Mouse (Mus musculus): Measurements from ENCODE around the gene Tmem41b. TPM values are rescaled to one million over a fixed set of nuclear protein-coding genes. Genes with fewer than 3 reads are reported as not detected.
"Not testable (repeated sequence)": the region's sequence is repeated elsewhere in the genome, so short reads cannot be mapped to it uniquely, and the experiment has no call there.

The Tmem41b gene
- total and polyA plus RNA-seq, 2 experiments from 2014 or later, result 64.8 to 93.7 TPM

GRCm38 (mm10) chr7:109977131-109977530 lies 9.6 kb downstream of the Tmem41b start:
- not testable (repeated sequence) for H3K27me3 ChIP-seq (ENCODE audit: control insufficient read depth, insufficient read depth, low read length); DNase-seq (ENCODE audit: low spot score); H3K4me1 ChIP-seq (ENCODE audit: control insufficient read depth, insufficient read depth); H3K27ac ChIP-seq (ENCODE audit: low read depth); H3K4me3 ChIP-seq (ENCODE audit: low read depth, low read length); H3K4me2 ChIP-seq (ENCODE audit: low read depth, low read length); ATAC-seq (ENCODE audit: insufficient read depth, low read depth); H3K9ac ChIP-seq (replicated peaks; ENCODE audit: low read depth, low read length); H3K9me3 ChIP-seq (replicated peaks; ENCODE audit: control insufficient read depth, low read length)
- TF ChIP-seq CTCF (IDR thresholded peaks at IDR 0.05; ENCODE audit: low read depth), result peak; percentile 54
- WGBS, result 62% methylated on average over 5 of the region's 5 CpGs
- H3K36me3 ChIP-seq (replicated peaks; ENCODE audit: control insufficient read depth, insufficient read depth, low read length), result peaks cover 70% of the 10 kb centered on the region

- H3K4me1 ChIP-seq (ENCODE audit: control insufficient read depth, insufficient read depth), result no peaks in the 10 kb centered on the region
Observed at GRCm38 (mm10) chr7:109975966-109976715, 10.6 kb downstream of the Tmem41b start.

GRCm38 (mm10) chr7:109969542-109969941 lies 17.2 kb downstream of the Tmem41b start:
- H3K4me1 ChIP-seq (ENCODE audit: control insufficient read depth, insufficient read depth), result peaks cover 11% of the 10 kb centered on the region
- H3K27ac ChIP-seq (ENCODE audit: low read depth), result peak overlapping the region; percentile 2; the same call in 1 of the 2 replicates

More at GRCm38 (mm10) chr7:109975966-109976715, 10.6 kb downstream of the Tmem41b start:
- WGBS, result 88% methylated on average over 6 of the region's 6 CpGs
- ATAC-seq (ENCODE audit: insufficient read depth, low read depth) (no peak), DNase-seq (ENCODE audit: low spot score) (no peak)
- Histone ChIP-seq H3K36me3 (replicated peaks; ENCODE audit: control insufficient read depth, insufficient read depth, low read length) (peaks cover 69% of the 10 kb centered on the region), H3K27ac (ENCODE audit: low read depth) (no peak overlapping the region), H3K9ac (replicated peaks; ENCODE audit: low read depth, low read length) (no peak overlapping the region), H3K4me3 (ENCODE audit: low read depth, low read length) (no peak overlapping the region), H3K4me2 (ENCODE audit: low read depth, low read length) (no peak overlapping the region), H3K9me3 (replicated peaks; ENCODE audit: control insufficient read depth, low read length) (no peaks in the 10 kb centered on the region), H3K27me3 (ENCODE audit: control insufficient read depth, insufficient read depth, low read length) (no peaks in the 10 kb centered on the region)
- no peak for TF ChIP-seq EP300 (IDR thresholded peaks at IDR 0.05; ENCODE audit: low read depth)
- no peak for TF ChIP-seq CTCF (IDR thresholded peaks at IDR 0.05; ENCODE audit: low read depth)

GRCm38 (mm10) chr7:109968924-109969450 lies 17.7 kb downstream of the Tmem41b start:
- Histone ChIP-seq H3K9ac (replicated peaks; ENCODE audit: low read depth, low read length) (no peak overlapping the region), H3K27ac (ENCODE audit: low read depth) (peak overlapping the region; percentile 47), H3K4me3 (ENCODE audit: low read depth, low read length) (no peak overlapping the region), H3K36me3 (replicated peaks; ENCODE audit: control insufficient read depth, insufficient read depth, low read length) (peaks cover 18% of the 10 kb centered on the region), H3K4me2 (ENCODE audit: low read depth, low read length) (no peak overlapping the region), H3K9me3 (replicated peaks; ENCODE audit: control insufficient read depth, low read length) (no peaks in the 10 kb centered on the region), H3K4me1 (ENCODE audit: control insufficient read depth, insufficient read depth) (peaks cover 11% of the 10 kb centered on the region), H3K27me3 (ENCODE audit: control insufficient read depth, insufficient read depth, low read length) (no peaks in the 10 kb centered on the region)
- no peak for TF ChIP-seq EP300 (IDR thresholded peaks at IDR 0.05; ENCODE audit: low read depth)
- peak; percentile 21 for TF ChIP-seq CTCF (IDR thresholded peaks at IDR 0.05; ENCODE audit: low read depth)
- WGBS, result 11% methylated on average over 1 of the region's 2 CpGs
- no peak for DNase-seq (ENCODE audit: low spot score)
- ATAC-seq (ENCODE audit: insufficient read depth, low read depth), result peak; percentile 59; the same call in 1 of the 2 replicates

More at GRCm38 (mm10) chr7:109969542-109969941, 17.2 kb downstream of the Tmem41b start:
- no peak for ATAC-seq (ENCODE audit: insufficient read depth, low read depth)
- Histone ChIP-seq H3K27me3 (ENCODE audit: control insufficient read depth, insufficient read depth, low read length) (no peaks in the 10 kb centered on the region), H3K9ac (replicated peaks; ENCODE audit: low read depth, low read length) (no peak overlapping the region), H3K4me2 (ENCODE audit: low read depth, low read length) (no peak overlapping the region), H3K4me3 (ENCODE audit: low read depth, low read length) (no peak overlapping the region), H3K36me3 (replicated peaks; ENCODE audit: control insufficient read depth, insufficient read depth, low read length) (peaks cover 18% of the 10 kb centered on the region), H3K9me3 (replicated peaks; ENCODE audit: control insufficient read depth, low read length) (no peaks in the 10 kb centered on the region)
- no peak for DNase-seq (ENCODE audit: low spot score)
- no peak for TF ChIP-seq CTCF (IDR thresholded peaks at IDR 0.05; ENCODE audit: low read depth)

- ATAC-seq (ENCODE audit: insufficient read depth, low read depth) (peak; percentile 74), DNase-seq (ENCODE audit: low spot score) (peak; percentile 76)
- H3K27me3 ChIP-seq (ENCODE audit: control insufficient read depth, insufficient read depth, low read length), result no peaks in the 10 kb centered on the region
- peak overlapping the region; percentile 47 for H3K27ac ChIP-seq (ENCODE audit: low read depth)
- TF ChIP-seq EP300 (IDR thresholded peaks at IDR 0.05; ENCODE audit: low read depth) (no peak), CTCF (IDR thresholded peaks at IDR 0.05; ENCODE audit: low read depth) (no peak)
- peaks cover 17% of the 10 kb centered on the region for H3K36me3 ChIP-seq (replicated peaks; ENCODE audit: control insufficient read depth, insufficient read depth, low read length)
- H3K4me1 ChIP-seq (ENCODE audit: control insufficient read depth, insufficient read depth), result peaks cover 11% of the 10 kb centered on the region
- no peak overlapping the region for H3K4me3 ChIP-seq (ENCODE audit: low read depth, low read length)
- H3K9me3 ChIP-seq (replicated peaks; ENCODE audit: control insufficient read depth, low read length), result no peaks in the 10 kb centered on the region
- H3K9ac ChIP-seq (replicated peaks; ENCODE audit: low read depth, low read length), result no peak overlapping the region
- H3K4me2 ChIP-seq (ENCODE audit: low read depth, low read length), result no peak overlapping the region
- WGBS, result 43% methylated on average over 11 of the region's 11 CpGs
Observed at GRCm38 (mm10) chr7:109967805-109968579, 18.7 kb downstream of the Tmem41b start.
